Mouse (Mus musculus) liver, adult 2 months (tissue): Measurements from ENCODE around the gene S100a11.

ENCODE experiments used
- CTCF ChIP-seq: fragments of 200-500 bp; IDR thresholded peaks from 2 replicates; pipeline ENCODE4 v1.5.1; 2011; ENCODE audit warnings: low read depth, low read length, control low read depth
- POLR2A ChIP-seq: fragments of 200-500 bp; IDR thresholded peaks from 2 replicates; pipeline ENCODE4 v1.6.1; 2011; ENCODE audit warnings: low read length, control low read depth; ENCODE audit not compliant: insufficient read depth; ENCODE audit errors: extremely low read depth

- TF ChIP-seq CTCF: no peak
- TF ChIP-seq POLR2A: no peak
Measured at GRCm38 (mm10) chr3:93557471-93557870, 37.2 kb downstream of the S100a11 start.
